In the genomic region with DNA sequence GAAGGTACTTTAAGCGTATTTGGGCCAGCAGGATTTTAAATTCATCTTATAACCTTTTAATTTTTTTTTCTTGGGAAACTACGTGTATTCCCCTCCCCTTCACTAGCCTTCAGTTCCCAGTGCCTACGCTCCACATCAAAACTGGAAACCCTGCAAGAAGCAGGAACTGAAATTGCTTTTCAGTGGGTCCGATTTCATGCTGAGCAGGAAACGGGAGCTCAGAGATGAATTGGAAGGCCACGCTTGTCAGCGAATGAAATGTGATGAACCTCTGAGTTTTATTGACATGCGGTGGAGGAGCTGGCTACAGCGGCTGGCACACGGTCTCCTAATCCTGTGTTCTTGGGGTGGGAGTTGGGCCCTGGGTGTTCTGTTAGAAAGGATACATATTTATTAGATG, we compare ENCODE assay signal across 12 mouse cellular contexts.
A peak's percentile ranks its signal among the peaks of the same experiment; 100 is the strongest.
DNase-seq lines count a peak whose midpoint lies in the region; ATAC-seq lines count a peak whose summit lies in the region.
"Had no signal": no experiment of that assay in that cellular context is flagged by ENCODE, and none has a peak within 500 bp of the region (broad histone marks: within the 10 kb centered on the region; RNA-seq: fewer than 3 reads in every experiment).

No protein-coding gene starts in this region.

- WGBS in hindbrain, embryonic 10.5 days, result 30% methylated on average over 10 of the region's 10 CpGs
- WGBS in hindbrain, embryonic 16.5 days, result 25% methylated on average over 10 of the region's 10 CpGs
- WGBS in hindbrain, embryonic 12.5 days, result 37% methylated on average over 10 of the region's 10 CpGs
- 14% methylated on average over 10 of the region's 10 CpGs for WGBS in midbrain, embryonic 16.5 days
- 30% methylated on average over 10 of the region's 10 CpGs for WGBS in kidney, embryonic 14.5 days

- no peak overlapping the region for H3K27ac ChIP-seq in hindbrain, embryonic 10.5 days
- no peak overlapping the region for H3K27ac ChIP-seq in hindbrain, embryonic 16.5 days (ENCODE audit: low read depth, low read length)
- no peak overlapping the region for H3K27ac ChIP-seq in hindbrain, embryonic 12.5 days
- H3K27ac ChIP-seq in midbrain, embryonic 16.5 days (ENCODE audit: low read length), result peak overlapping the region; percentile 6
- H3K27ac ChIP-seq in kidney, embryonic 14.5 days (ENCODE audit: low read depth, low read length), result no peak overlapping the region
- H3K27ac ChIP-seq: heart, embryonic 15.5 days; limb, embryonic 13.5 days had no signal

- H3K4me2 ChIP-seq in hindbrain, embryonic 16.5 days (ENCODE audit: low read length), result no peak overlapping the region
- peak overlapping the region; percentile 22; the same call in 1 of the 2 replicates for H3K4me2 ChIP-seq in hindbrain, embryonic 12.5 days (replicated peaks)
- H3K4me2 ChIP-seq in midbrain, embryonic 16.5 days (ENCODE audit: low read length), result peak overlapping the region; percentile 4; the same call in 1 of the 2 replicates
- no peak overlapping the region for H3K4me2 ChIP-seq in kidney, embryonic 14.5 days (replicated peaks; ENCODE audit: low read depth, low read length)
- H3K4me2 ChIP-seq: heart, embryonic 15.5 days; limb, embryonic 13.5 days had no signal

- H3K4me3 ChIP-seq in hindbrain, embryonic 10.5 days, result no peak overlapping the region
- no peak overlapping the region for H3K4me3 ChIP-seq in hindbrain, embryonic 16.5 days (ENCODE audit: low read length)
- H3K4me3 ChIP-seq in hindbrain, embryonic 12.5 days, result no peak overlapping the region
- H3K4me3 ChIP-seq in midbrain, embryonic 16.5 days (ENCODE audit: low read depth, low read length), result no peak overlapping the region
- no peak overlapping the region for H3K4me3 ChIP-seq in kidney, embryonic 14.5 days (ENCODE audit: low read length)
- H3K4me3 ChIP-seq: heart, embryonic 15.5 days; limb, embryonic 13.5 days had no signal

- no peak for ATAC-seq in hindbrain, embryonic 16.5 days
- no peak; the same call in 1 of the 2 replicates for ATAC-seq in hindbrain, embryonic 12.5 days (ENCODE audit: low FRiP score)
- 0 out of 2 replicates have a peak, but pooled peaks have one; percentile 25 for ATAC-seq in midbrain, embryonic 16.5 days
- no peak for ATAC-seq in kidney, embryonic 14.5 days (ENCODE audit: low FRiP score, low TSS enrichment)
- no peak for ATAC-seq in CD4-positive, CD25-positive, alpha-beta regulatory T cell, adult 4 months

- no peaks in the 10 kb centered on the region for H3K27me3 ChIP-seq in hindbrain, embryonic 10.5 days (ENCODE audit: insufficient read depth, poor library complexity, severe bottlenecking)
- no peaks in the 10 kb centered on the region for H3K27me3 ChIP-seq in hindbrain, embryonic 16.5 days (replicated peaks; ENCODE audit: control insufficient read depth, insufficient read depth, low read length)
- H3K27me3 ChIP-seq in hindbrain, embryonic 12.5 days, result no peaks in the 10 kb centered on the region
- H3K27me3 ChIP-seq in midbrain, embryonic 16.5 days (ENCODE audit: control insufficient read depth, insufficient read depth, low read depth, low read length), result no peaks in the 10 kb centered on the region
- no peaks in the 10 kb centered on the region for H3K27me3 ChIP-seq in kidney, embryonic 14.5 days (ENCODE audit: control insufficient read depth, insufficient read depth, low read length)
- H3K27me3 ChIP-seq: heart, embryonic 15.5 days; limb, embryonic 13.5 days had no signal

- DNase-seq in hindbrain, embryonic 10.5 days (ENCODE audit: low spot score), result peak; percentile 23
- peak; percentile 36 for DNase-seq in embryo, embryonic 11 days
- DNase-seq in right cerebral cortex, adult 18-20 months, result no peak
- DNase-seq: layer of hippocampus, postnatal 36 days; thymus, postnatal 4 days had no signal

- H3K9me3 ChIP-seq in hindbrain, embryonic 10.5 days, result no peaks in the 10 kb centered on the region
- H3K9me3 ChIP-seq in hindbrain, embryonic 16.5 days (ENCODE audit: control insufficient read depth, low read length), result no peaks in the 10 kb centered on the region
- H3K9me3 ChIP-seq in hindbrain, embryonic 12.5 days (replicated peaks), result no peaks in the 10 kb centered on the region
- H3K9me3 ChIP-seq in midbrain, embryonic 16.5 days (replicated peaks; ENCODE audit: control insufficient read depth, low read length, poor library complexity, severe bottlenecking), result no peaks in the 10 kb centered on the region
- H3K9me3 ChIP-seq in kidney, embryonic 14.5 days (ENCODE audit: control insufficient read depth, low read length), result no peaks in the 10 kb centered on the region
- H3K9me3 ChIP-seq: heart, embryonic 15.5 days; limb, embryonic 13.5 days had no signal

- H3K9ac ChIP-seq in hindbrain, embryonic 16.5 days (ENCODE audit: low read depth, low read length), result no peak overlapping the region
- H3K9ac ChIP-seq in hindbrain, embryonic 12.5 days, result no peak overlapping the region
- no peak overlapping the region for H3K9ac ChIP-seq in midbrain, embryonic 16.5 days (ENCODE audit: low read depth, low read length)
- H3K9ac ChIP-seq in kidney, embryonic 14.5 days (ENCODE audit: low read depth, low read length), result no peak overlapping the region
- H3K9ac ChIP-seq: heart, embryonic 15.5 days; limb, embryonic 13.5 days had no signal

- H3K36me3 ChIP-seq in hindbrain, embryonic 10.5 days, result no peaks in the 10 kb centered on the region
- no peaks in the 10 kb centered on the region for H3K36me3 ChIP-seq in hindbrain, embryonic 16.5 days (ENCODE audit: control insufficient read depth, insufficient read depth, low read length)
- no peaks in the 10 kb centered on the region for H3K36me3 ChIP-seq in hindbrain, embryonic 12.5 days
- no peaks in the 10 kb centered on the region for H3K36me3 ChIP-seq in midbrain, embryonic 16.5 days (ENCODE audit: control insufficient read depth, insufficient read depth, low read length)
- no peaks in the 10 kb centered on the region for H3K36me3 ChIP-seq in kidney, embryonic 14.5 days (ENCODE audit: control insufficient read depth, insufficient read depth, low read length)
- H3K36me3 ChIP-seq: heart, embryonic 15.5 days; limb, embryonic 13.5 days had no signal

- peaks cover 11% of the 10 kb centered on the region for H3K4me1 ChIP-seq in hindbrain, embryonic 10.5 days (replicated peaks)
- no peaks in the 10 kb centered on the region for H3K4me1 ChIP-seq in hindbrain, embryonic 16.5 days (ENCODE audit: control insufficient read depth, insufficient read depth, low read depth, low read length)
- H3K4me1 ChIP-seq in hindbrain, embryonic 12.5 days, result peaks cover 4% of the 10 kb centered on the region; the same call in 1 of the 2 replicates
- H3K4me1 ChIP-seq in midbrain, embryonic 16.5 days (ENCODE audit: control insufficient read depth, insufficient read depth, low read length), result peaks cover 9% of the 10 kb centered on the region
- H3K4me1 ChIP-seq in kidney, embryonic 14.5 days (ENCODE audit: control insufficient read depth, insufficient read depth, low read length), result no peaks in the 10 kb centered on the region
- H3K4me1 ChIP-seq: heart, embryonic 15.5 days had no signal

Comparison
In these comparisons a context has a peak if more than half of its experiments do, and no peak if none do; other contexts are left out.
1. H3K4me2 ChIP-seq: peak in hindbrain, embryonic 12.5 days (single experiment) and midbrain, embryonic 16.5 days (single experiment); none in hindbrain, embryonic 16.5 days (single experiment) and kidney, embryonic 14.5 days (single experiment).